Mouse (Mus musculus) cerebellum, adult (tissue): ENCODE results near the gene Tapbpl.
A peak's percentile ranks its signal among the peaks of the same experiment; 100 is the strongest.

Experiments
- ATAC-seq: cut with Nextera tagmentation; 2 replicates; pipeline ENCODE4 v1.9.2; 2017; ENCODE audit warnings: mild to moderate bottlenecking, moderate library complexity, mixed read lengths; ENCODE audit not compliant: insufficient number of reproducible peaks, low FRiP score, low TSS enrichment

Gene Tapbpl

GRCm38 (mm10) chr6:125213129-125213528 lies 18.5 kb downstream of the Tapbpl start:
- no peak for ATAC-seq

GRCm38 (mm10) chr6:125212621-125213020 lies 19.0 kb downstream of the Tapbpl start:
- ATAC-seq, result no peak

GRCm38 (mm10) chr6:125210436-125210835 lies 21.2 kb downstream of the Tapbpl start:
- ATAC-seq, result no peak

- ATAC-seq, result no peak
Observed at GRCm38 (mm10) chr6:125197166-125197565, 34.5 kb downstream of the Tapbpl start.

- ATAC-seq, result no peak
Observed at GRCm38 (mm10) chr6:125196301-125196700, 35.4 kb downstream of the Tapbpl start.

GRCm38 (mm10) chr6:125195541-125196075 lies 36.1 kb downstream of the Tapbpl start:
- ATAC-seq, result no peak

- ATAC-seq, result no peak
Observed at GRCm38 (mm10) chr6:125193390-125193789, 38.3 kb downstream of the Tapbpl start.

- ATAC-seq, result no peak
Observed at GRCm38 (mm10) chr6:125192841-125193240, 38.8 kb downstream of the Tapbpl start.

- peak; percentile 90 for ATAC-seq
Observed at GRCm38 (mm10) chr6:125192016-125192714, 39.5 kb downstream of the Tapbpl start.

- peak; percentile 94 for ATAC-seq
Observed at GRCm38 (mm10) chr6:125191332-125192015, 40.2 kb downstream of the Tapbpl start, which contains the start of the genes Ncapd2 and Mrpl51. Gene Ncapd2 (minus strand): TSS chr6:125191701. Gene Mrpl51 (plus strand): TSS chr6:125191801.

- ATAC-seq, result no peak
Observed at GRCm38 (mm10) chr6:125190816-125191215, 40.8 kb downstream of the Tapbpl start.

GRCm38 (mm10) chr6:125186203-125186602 lies 45.5 kb downstream of the Tapbpl start:
- ATAC-seq, result no peak

- no peak for ATAC-seq
Observed at GRCm38 (mm10) chr6:125182133-125182532, 49.5 kb downstream of the Tapbpl start.

GRCm38 (mm10) chr6:125179601-125180000 lies 52.1 kb downstream of the Tapbpl start:
- no peak for ATAC-seq

GRCm38 (mm10) chr6:125175469-125175868 lies 56.2 kb downstream of the Tapbpl start:
- ATAC-seq, result no peak
